Mouse (Mus musculus): ENCODE results near the gene Hlx. TPM values are rescaled to one million over a fixed set of nuclear protein-coding genes. Genes with fewer than 3 reads are reported as not detected.

The Hlx gene
- total and polyA plus RNA-seq, 3 experiments, result 2.4 to 9.6 TPM; not detected in 1

DNA sequence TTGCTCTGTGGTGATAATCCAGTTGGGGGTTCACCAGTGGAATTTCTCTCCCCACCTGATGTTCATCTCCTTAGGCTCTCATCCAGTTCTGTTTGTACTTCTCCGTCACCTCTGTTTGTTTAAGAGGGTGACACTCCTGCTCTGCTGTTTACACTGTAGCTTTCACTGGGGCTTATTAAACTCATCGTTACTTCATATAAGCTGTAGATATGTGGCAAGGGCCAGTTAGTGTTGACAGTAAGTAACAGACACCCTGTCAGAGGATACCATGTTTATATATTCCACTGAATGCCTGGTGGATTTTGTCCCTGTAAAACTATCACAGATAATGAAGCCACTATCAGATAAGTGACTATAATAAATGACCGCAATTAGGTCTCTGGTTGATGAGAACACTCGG, 44.9 kb downstream of the Hlx start:
- H3K9me3 ChIP-seq (replicated peaks; ENCODE audit: insufficient read depth, low read length), result no peaks in the 10 kb centered on the region
- H3K27ac ChIP-seq (ENCODE audit: control insufficient read depth, low read depth, low read length), result no peak overlapping the region
- no peak overlapping the region for H3K4me3 ChIP-seq (ENCODE audit: control insufficient read depth in 1 of 2, insufficient read depth in 1 of 2, low read depth in 2 of 2, low read length in 2 of 2)
- H3K36me3 ChIP-seq (ENCODE audit: control insufficient read depth in 1 of 2, insufficient read depth in 2 of 2, low read length in 2 of 2), result no peaks in the 10 kb centered on the region
- H3K9ac ChIP-seq (ENCODE audit: control insufficient read depth, low read depth, low read length, poor library complexity, severe bottlenecking), result no peak overlapping the region
- H3K4me1 ChIP-seq (ENCODE audit: control insufficient read depth in 1 of 2, insufficient read depth in 2 of 2, low read length in 2 of 2), result no peaks in the 10 kb centered on the region
- no peak for TF ChIP-seq E2F4 (IDR thresholded peaks at IDR 0.05; ENCODE audit: borderline replicate concordance, low read depth, low read length)
- TF ChIP-seq MYB (IDR thresholded peaks at IDR 0.05; ENCODE audit: low read depth, low read length), result no peak
- no peak for TF ChIP-seq ETS1 (IDR thresholded peaks at IDR 0.05; ENCODE audit: low read depth, low read length)
- TF ChIP-seq TAL1 (IDR thresholded peaks at IDR 0.05; ENCODE audit: low read length), result no peak
- no peak for TF ChIP-seq ELF1 (IDR thresholded peaks at IDR 0.05; ENCODE audit: low read depth, low read length)
- H3K27me3 ChIP-seq (ENCODE audit: control insufficient read depth in 1 of 2, insufficient read depth in 2 of 2, low read length in 2 of 2), result peaks cover 0 to 1% of the 10 kb centered on the region in 2 experiments; a peak in 1 of 4 replicates
- DNase-seq (ENCODE audit: low read depth, low spot score), result no peak
- H3K79me2 ChIP-seq (ENCODE audit: control insufficient read depth, insufficient read depth, low read length, poor library complexity), result no peaks in the 10 kb centered on the region

DNA sequence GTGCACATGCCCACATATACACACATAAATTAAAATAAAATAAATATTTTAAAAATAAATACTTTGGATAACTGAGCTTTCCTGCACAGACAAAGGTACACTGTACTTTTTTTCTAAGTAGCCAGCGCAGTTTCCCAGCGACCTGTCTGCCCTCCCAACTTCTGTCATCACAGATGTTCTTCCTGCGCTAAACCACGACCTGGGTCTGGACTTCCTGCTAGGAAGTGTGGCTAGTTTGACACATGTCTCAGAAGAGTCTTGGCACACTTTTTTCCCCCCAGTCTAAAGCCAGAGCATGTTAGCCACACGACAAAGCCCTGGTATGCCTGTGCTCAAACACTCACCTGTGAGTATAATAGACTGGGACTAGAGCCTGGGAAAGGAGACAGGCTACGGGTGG, 48.9 kb downstream of the Hlx start:
- Histone ChIP-seq H3K79me2 (ENCODE audit: control insufficient read depth, insufficient read depth, low read length, poor library complexity) (no peaks in the 10 kb centered on the region), H3K27me3 (ENCODE audit: control insufficient read depth in 1 of 2, insufficient read depth in 2 of 2, low read length in 2 of 2) (peaks cover 0 to 1% of the 10 kb centered on the region in 2 experiments; a peak in 1 of 4 replicates), H3K9ac (ENCODE audit: control insufficient read depth, low read depth, low read length, poor library complexity, severe bottlenecking) (no peak overlapping the region), H3K9me3 (replicated peaks; ENCODE audit: insufficient read depth, low read length) (no peaks in the 10 kb centered on the region), H3K4me1 (ENCODE audit: control insufficient read depth in 1 of 2, insufficient read depth in 2 of 2, low read length in 2 of 2) (no peaks in the 10 kb centered on the region), H3K36me3 (ENCODE audit: control insufficient read depth in 1 of 2, insufficient read depth in 2 of 2, low read length in 2 of 2) (no peaks in the 10 kb centered on the region), H3K4me3 (ENCODE audit: control insufficient read depth in 1 of 2, insufficient read depth in 1 of 2, low read depth in 2 of 2, low read length in 2 of 2) (no peak overlapping the region), H3K27ac (ENCODE audit: control insufficient read depth, low read depth, low read length) (no peak overlapping the region)
- DNase-seq (ENCODE audit: low read depth, low spot score), result no peak
- TF ChIP-seq ZNF384 (IDR thresholded peaks at IDR 0.05; ENCODE audit: low read depth, low read length) (no peak), GATA1 (IDR thresholded peaks at IDR 0.05; ENCODE audit: low read depth, low read length) (no peak)

DNA sequence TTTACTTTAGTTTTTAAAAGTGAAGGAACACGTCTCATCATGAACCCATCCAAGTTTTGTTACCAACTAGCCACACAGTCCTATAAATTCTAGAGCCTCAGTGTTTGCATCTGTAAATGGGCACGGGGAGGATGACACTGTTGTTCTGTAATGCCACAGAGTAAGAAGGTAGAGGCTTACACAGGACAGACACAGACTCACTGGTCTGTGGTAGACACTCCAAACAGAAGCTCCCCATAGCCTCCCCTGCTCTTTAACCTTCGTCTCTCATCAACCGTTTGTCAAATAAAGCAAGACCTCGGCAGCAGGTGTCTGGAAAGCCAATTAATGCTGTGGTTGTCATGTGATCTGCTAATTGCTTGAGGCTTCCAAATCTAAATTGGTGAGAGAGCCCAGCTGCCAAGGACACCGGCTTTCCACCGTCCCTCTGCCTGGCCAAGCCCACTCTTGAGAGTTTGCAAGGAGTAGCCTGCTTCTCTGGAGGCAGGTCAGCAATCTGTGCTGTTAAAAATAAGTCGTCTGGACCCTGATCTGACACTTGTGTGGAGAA, 52.9 kb downstream of the Hlx start:
- Histone ChIP-seq H3K4me3 (ENCODE audit: control insufficient read depth in 1 of 2, insufficient read depth in 1 of 2, low read depth in 2 of 2, low read length in 2 of 2) (no peak overlapping the region), H3K9ac (ENCODE audit: control insufficient read depth, low read depth, low read length, poor library complexity, severe bottlenecking) (no peak overlapping the region), H3K27ac (ENCODE audit: control insufficient read depth, low read depth, low read length) (no peak overlapping the region), H3K27me3 (ENCODE audit: control insufficient read depth in 1 of 2, insufficient read depth in 2 of 2, low read length in 2 of 2) (peaks cover 0 to 1% of the 10 kb centered on the region in 2 experiments; a peak in 1 of 4 replicates), H3K9me3 (replicated peaks; ENCODE audit: insufficient read depth, low read length) (no peaks in the 10 kb centered on the region), H3K36me3 (ENCODE audit: control insufficient read depth in 1 of 2, insufficient read depth in 2 of 2, low read length in 2 of 2) (no peaks in the 10 kb centered on the region), H3K4me1 (ENCODE audit: control insufficient read depth in 1 of 2, insufficient read depth in 2 of 2, low read length in 2 of 2) (no peaks in the 10 kb centered on the region), H3K79me2 (ENCODE audit: control insufficient read depth, insufficient read depth, low read length, poor library complexity) (no peaks in the 10 kb centered on the region)
- TF ChIP-seq UBTF (IDR thresholded peaks at IDR 0.05; ENCODE audit: borderline replicate concordance, insufficient read depth, low read depth, low read length), result no peak
- TF ChIP-seq ZNF384 (IDR thresholded peaks at IDR 0.05; ENCODE audit: low read depth, low read length), result no peak
- no peak for TF ChIP-seq EP300 (IDR thresholded peaks at IDR 0.05; ENCODE audit: low read depth in 1 of 2, low read length in 2 of 2)
- no peak for TF ChIP-seq ETS1 (IDR thresholded peaks at IDR 0.05; ENCODE audit: low read depth, low read length)
- TF ChIP-seq ZMIZ1 (IDR thresholded peaks at IDR 0.05; ENCODE audit: low read depth, low read length), result no peak
- no peak for TF ChIP-seq KAT2A (conservative IDR thresholded peaks at IDR 0.05; ENCODE audit: low read depth, low read length)
- no peak for TF ChIP-seq TBP (IDR thresholded peaks at IDR 0.05; ENCODE audit: low read depth, low read length)
- DNase-seq (ENCODE audit: low read depth, low spot score), result no peak

Data from MEL (cell line).